Mouse (Mus musculus) neural tube, embryonic 12.5 days (tissue): Measurements from ENCODE around the gene Camk2n2. TPM values are rescaled to one million over a fixed set of nuclear protein-coding genes. Genes with fewer than 3 reads are reported as not detected.
A peak's percentile ranks its signal among the peaks of the same experiment; 100 is the strongest.

ENCODE experiments used
- ATAC-seq: fragments of 200-750 bp; cut with Nextera tagmentation; 2 replicates; pipeline ENCODE4 v1.8.0; 2017; ENCODE audit warnings: low read depth, mild to moderate bottlenecking, moderate TSS enrichment, moderate library complexity; ENCODE audit not compliant: low FRiP score
- H3K27ac ChIP-seq: fragments of 300-500 bp; sonication (generic); 2 replicates; pipeline ENCODE4 v1.5.1; 2016
- H3K27me3 ChIP-seq: fragments of 300-500 bp; sonication (generic); replicated peaks from 2 replicates; pipeline ENCODE4 v1.6.1; 2016; ENCODE audit warnings: mild to moderate bottlenecking
- H3K36me3 ChIP-seq: fragments of 300-500 bp; sonication (generic); 2 replicates; pipeline ENCODE4 v1.6.1; 2016; ENCODE audit warnings: mild to moderate bottlenecking
- H3K4me1 ChIP-seq: fragments of 300-500 bp; sonication (generic); 2 replicates; pipeline ENCODE4 v1.6.1; 2016
- H3K4me2 ChIP-seq: fragments of 300-500 bp; sonication (generic); replicated peaks from 2 replicates; pipeline ENCODE4 v1.6.1; 2016; ENCODE audit warnings: mild to moderate bottlenecking
- H3K4me3 ChIP-seq: fragments of 300-500 bp; sonication (generic); 2 replicates; pipeline ENCODE4 v1.5.1; 2016
- H3K9ac ChIP-seq: fragments of 300-500 bp; sonication (generic); 2 replicates; pipeline ENCODE4 v1.6.1; 2016; ENCODE audit warnings: mild to moderate bottlenecking
- H3K9me3 ChIP-seq: fragments of 300-500 bp; sonication (generic); 2 replicates; pipeline ENCODE4 v1.6.1; 2016; ENCODE audit warnings: mild to moderate bottlenecking
- WGBS: fragments of 180-500 bp; shearing (Covaris S2); methylation state at CpG from one replicate; pipeline ENCODE4 v1.1.7; 2016; 5-methylcytosine and 5-hydroxymethylcytosine counted together
- polyA plus RNA-seq: library from polyadenylated mRNA; unstranded; fragments of >200 nt; fragmentation: Nextera tagmentation; extraction: Ambion mirVana; gene quantifications from 2 replicates; pipeline ENCODE4 v1.2.1, GENCODE M21; 2016

The Camk2n2 gene
- polyA plus RNA-seq, 1 experiment from 2014 or later = 11.9 TPM

GRCm38 (mm10) chr16:20629731-20630634, 8.9 kb upstream of the Camk2n2 start, which contains the start of gene Ece2:
Ece2 (plus strand) TSS chr16:20629828.
- peak within 1 kb of the TSS; percentile 96 for H3K4me2 ChIP-seq
- H3K9ac ChIP-seq = peak within 1 kb of the TSS; percentile 80
- H3K9me3 ChIP-seq = no peaks in the 10 kb centered on the region
- peak within 1 kb of the TSS; percentile 54 for H3K4me3 ChIP-seq
- WGBS = 8% methylated on average over 51 of the region's 54 CpGs
- no peaks in the 10 kb centered on the region for H3K36me3 ChIP-seq
- 0 out of 2 replicates have a peak, but pooled peaks cover 2% of the 10 kb centered on the region for H3K4me1 ChIP-seq
- peak; percentile 70 for ATAC-seq
- H3K27me3 ChIP-seq = no peaks in the 10 kb centered on the region
- H3K27ac ChIP-seq = no peak within 1 kb of the TSS

- Histone ChIP-seq H3K27me3 (no peaks in the 10 kb centered on the region), H3K4me1 (0 out of 2 replicates have a peak, but pooled peaks cover 2% of the 10 kb centered on the region), H3K9ac (no peak overlapping the region), H3K4me3 (no peak overlapping the region), H3K27ac (no peak overlapping the region), H3K9me3 (no peaks in the 10 kb centered on the region), H3K36me3 (no peaks in the 10 kb centered on the region), H3K4me2 (peak overlapping the region; percentile 96; the same call in 1 of the 2 replicates)
- WGBS = 49% methylated on average over 11 of the region's 11 CpGs
- no peak for ATAC-seq
These were observed 7.8 kb upstream of the Camk2n2 start for GRCm38 (mm10) chr16:20628871-20629391.

GRCm38 (mm10) chr16:20623211-20623610, 2.1 kb upstream of the Camk2n2 start:
- Histone ChIP-seq H3K36me3 (no peaks in the 10 kb centered on the region), H3K9ac (no peak overlapping the region), H3K4me1 (peaks cover 31% of the 10 kb centered on the region), H3K4me3 (no peak overlapping the region), H3K27me3 (no peaks in the 10 kb centered on the region; the same call in 1 of the 2 replicates), H3K9me3 (no peaks in the 10 kb centered on the region), H3K4me2 (no peak overlapping the region), H3K27ac (no peak overlapping the region)
- 69% methylated on average over 2 of the region's 2 CpGs for WGBS
- ATAC-seq = no peak

GRCm38 (mm10) chr16:20621991-20622685, 1.1 kb upstream of the Camk2n2 start:
- H3K27me3 ChIP-seq = no peaks in the 10 kb centered on the region; the same call in 1 of the 2 replicates
- WGBS = under 1% methylated on average over 35 of the region's 37 CpGs
- peak overlapping the region; percentile 96 for H3K4me2 ChIP-seq
- H3K4me3 ChIP-seq = peak overlapping the region; percentile 78
- H3K27ac ChIP-seq = peak overlapping the region; percentile 82; the same call in 1 of the 2 replicates
- ATAC-seq = peak; percentile 59
- peak overlapping the region; percentile 81 for H3K9ac ChIP-seq
- H3K4me1 ChIP-seq = peaks cover 31% of the 10 kb centered on the region
- H3K9me3 ChIP-seq = no peaks in the 10 kb centered on the region
- H3K36me3 ChIP-seq = no peaks in the 10 kb centered on the region

- Histone ChIP-seq H3K36me3 (no peaks in the 10 kb centered on the region), H3K4me3 (peak overlapping the region; percentile 78), H3K4me1 (peaks cover 31% of the 10 kb centered on the region), H3K9ac (peak overlapping the region; percentile 81), H3K27ac (peak overlapping the region; percentile 82), H3K27me3 (no peaks in the 10 kb centered on the region; the same call in 1 of the 2 replicates), H3K9me3 (no peaks in the 10 kb centered on the region), H3K4me2 (peak overlapping the region; percentile 96)
- ATAC-seq = peak; percentile 25
- WGBS = 0% methylated on average over 32 of the region's 32 CpGs
These were observed 316 bp downstream of the Camk2n2 start for GRCm38 (mm10) chr16:20620751-20621190.

- WGBS = 0% methylated on average over 9 of the region's 9 CpGs
- H3K27me3 ChIP-seq = no peaks in the 10 kb centered on the region; the same call in 1 of the 2 replicates
- peak overlapping the region; percentile 82; the same call in 1 of the 2 replicates for H3K27ac ChIP-seq
- H3K9me3 ChIP-seq = no peaks in the 10 kb centered on the region
- H3K4me1 ChIP-seq = peaks cover 31% of the 10 kb centered on the region
- H3K4me2 ChIP-seq = peak overlapping the region; percentile 96
- peak; percentile 17; the same call in 1 of the 2 replicates for ATAC-seq
- H3K9ac ChIP-seq = peak overlapping the region; percentile 81
- H3K36me3 ChIP-seq = no peaks in the 10 kb centered on the region
- H3K4me3 ChIP-seq = peak overlapping the region; percentile 78
These were observed 720 bp downstream of the Camk2n2 start for GRCm38 (mm10) chr16:20620399-20620735.

- H3K4me2 ChIP-seq = peak overlapping the region; percentile 96
- H3K4me3 ChIP-seq = peak overlapping the region; percentile 78
- H3K4me1 ChIP-seq = peaks cover 31% of the 10 kb centered on the region
- H3K9me3 ChIP-seq = no peaks in the 10 kb centered on the region
- H3K36me3 ChIP-seq = no peaks in the 10 kb centered on the region
- H3K9ac ChIP-seq = peak overlapping the region; percentile 81
- H3K27me3 ChIP-seq = no peaks in the 10 kb centered on the region; the same call in 1 of the 2 replicates
- peak; percentile 13 for ATAC-seq
- WGBS = 2% methylated on average over 78 of the region's 83 CpGs
- peak overlapping the region; percentile 64 for H3K27ac ChIP-seq
These were observed 1.3 kb downstream of the Camk2n2 start for GRCm38 (mm10) chr16:20619541-20620398.

GRCm38 (mm10) chr16:20611357-20612227, 9.5 kb downstream of the Camk2n2 start, which contains the start of the genes Eef1akmt4, Gm49333 and Alg3:
Eef1akmt4 (plus strand) TSS chr16:20611593.
Gm49333 (plus strand) TSS chr16:20611610.
Alg3 (minus strand) TSS chr16:20611735.
- peaks cover 16% of the 10 kb centered on the region for H3K4me1 ChIP-seq

GRCm38 (mm10) chr16:20610501-20611356, 10.4 kb downstream of the Camk2n2 start:
- H3K36me3 ChIP-seq = peaks cover 27% of the 10 kb centered on the region
- peak overlapping the region; percentile 88 for H3K4me3 ChIP-seq
- peak overlapping the region; percentile 88 for H3K9ac ChIP-seq
- no peaks in the 10 kb centered on the region for H3K27me3 ChIP-seq
- peak overlapping the region; percentile 63; the same call in 1 of the 2 replicates for H3K27ac ChIP-seq
- peak overlapping the region; percentile 95 for H3K4me2 ChIP-seq
- under 1% methylated on average over 28 of the region's 28 CpGs for WGBS
- H3K9me3 ChIP-seq = no peaks in the 10 kb centered on the region
- H3K4me1 ChIP-seq = peaks cover 16% of the 10 kb centered on the region
- peak; percentile 52 for ATAC-seq

More at GRCm38 (mm10) chr16:20611357-20612227, 9.5 kb downstream of the Camk2n2 start, which contains the start of the genes Eef1akmt4, Gm49333 and Alg3:
- ATAC-seq = peak; percentile 94
- WGBS = 3% methylated on average over 41 of the region's 41 CpGs
- peak within 1 kb of the TSS; percentile 88 for H3K4me3 ChIP-seq
- no peaks in the 10 kb centered on the region for H3K9me3 ChIP-seq
- H3K27me3 ChIP-seq = no peaks in the 10 kb centered on the region
- peak within 1 kb of the TSS; percentile 95 for H3K4me2 ChIP-seq
- peaks cover 19% of the 10 kb centered on the region for H3K36me3 ChIP-seq
- H3K27ac ChIP-seq = peak within 1 kb of the TSS; percentile 63; the same call in 1 of the 2 replicates
- peak within 1 kb of the TSS; percentile 88 for H3K9ac ChIP-seq
